Mouse (Mus musculus) frontal cortex, postnatal 10 days (tissue): ENCODE measurements around the gene Gm13084.
"Not testable (repeated sequence)": the region's sequence is repeated elsewhere in the genome, so short reads cannot be mapped to it uniquely, and the experiment has no call there.

Source experiments
- DNase-seq, 2 experiments: peaks; one replicate each; pipeline ENCODE4 v3.0.0; 2022; ENCODE audit warnings: low spot score in 2 of 2, mixed read lengths in 1 of 2

The Gm13084 gene

GRCm38 (mm10) chr4:143815993-143816392, at the start of gene Gm13084:
Gm13084 (minus strand) TSS chr4:143816093.
- no peak for DNase-seq

- not testable (repeated sequence) for DNase-seq
These were observed 30.3 kb upstream of the Gm13084 start, which contains the start of gene Gm13103 for GRCm38 (mm10) chr4:143846197-143846596. Gm13103 (plus strand) TSS chr4:143846497.

- not testable (repeated sequence) for DNase-seq
These were observed 26.8 kb downstream of the Gm13084 start, which contains the start of gene Gm13023 for GRCm38 (mm10) chr4:143789052-143789451. Gm13023 (plus strand) TSS chr4:143789352.
